Mouse (Mus musculus) thymus, adult 2 months (tissue): Measurements from ENCODE around the gene Thy1.

Experiments
- CTCF ChIP-seq: fragments of 200-500 bp; IDR thresholded peaks from 2 replicates; pipeline ENCODE4 v1.5.1; 2012; ENCODE audit warnings: mild to moderate bottlenecking, control low read depth, low read length, moderate library complexity, borderline replicate concordance; ENCODE audit not compliant: control insufficient read depth, poor library complexity, insufficient read depth; ENCODE audit errors: extremely low read depth
- POLR2A ChIP-seq: fragments of 200-500 bp; IDR thresholded peaks from 2 replicates; pipeline ENCODE4 v1.6.1; 2012; ENCODE audit warnings: mild to moderate bottlenecking, low read length, control low read depth, moderate library complexity; ENCODE audit not compliant: control insufficient read depth, poor library complexity, insufficient read depth; ENCODE audit errors: extremely low read depth

- TF ChIP-seq CTCF (no peak), POLR2A (no peak)
Measured at GRCm38 (mm10) chr9:44033957-44034727, 9.0 kb upstream of the Thy1 start.
